Mouse (Mus musculus): ENCODE results near the gene Bglap.
A peak's percentile ranks its signal among the peaks of the same experiment; 100 is the strongest.
"Not testable (repeated sequence)": the region's sequence is repeated elsewhere in the genome, so short reads cannot be mapped to it uniquely, and the experiment has no call there.

Gene Bglap

DNA sequence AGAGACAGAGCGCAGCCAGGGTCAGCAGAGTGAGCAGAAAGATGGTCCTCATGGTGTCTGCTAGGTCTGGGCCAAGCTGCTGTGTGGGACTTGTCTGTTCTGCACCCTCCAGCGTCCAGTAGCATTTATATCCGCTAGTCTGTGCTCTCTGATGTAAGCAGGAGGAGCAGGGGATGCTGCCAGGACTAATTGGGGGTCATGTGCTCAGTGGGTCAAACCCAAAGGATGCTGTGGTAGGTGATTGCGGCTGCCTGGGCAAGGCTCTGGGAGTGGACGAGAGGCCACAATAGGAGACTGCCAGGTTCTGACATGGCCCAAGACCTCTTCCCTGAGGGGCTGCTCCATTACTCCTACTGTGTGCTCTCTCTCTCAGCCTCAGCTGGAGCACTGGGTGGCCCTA, at the start of gene Bglap:
Gene Bglap (minus strand): TSS at position 101 of the 400 bp plus-strand sequence.
- DNase-seq (ENCODE audit: low spot score), result no peak

GRCm38 (mm10) chr3:88428639-88429038, 44.4 kb upstream of the Bglap start:
- DNase-seq (ENCODE audit: low spot score), result not testable (repeated sequence)

DNA sequence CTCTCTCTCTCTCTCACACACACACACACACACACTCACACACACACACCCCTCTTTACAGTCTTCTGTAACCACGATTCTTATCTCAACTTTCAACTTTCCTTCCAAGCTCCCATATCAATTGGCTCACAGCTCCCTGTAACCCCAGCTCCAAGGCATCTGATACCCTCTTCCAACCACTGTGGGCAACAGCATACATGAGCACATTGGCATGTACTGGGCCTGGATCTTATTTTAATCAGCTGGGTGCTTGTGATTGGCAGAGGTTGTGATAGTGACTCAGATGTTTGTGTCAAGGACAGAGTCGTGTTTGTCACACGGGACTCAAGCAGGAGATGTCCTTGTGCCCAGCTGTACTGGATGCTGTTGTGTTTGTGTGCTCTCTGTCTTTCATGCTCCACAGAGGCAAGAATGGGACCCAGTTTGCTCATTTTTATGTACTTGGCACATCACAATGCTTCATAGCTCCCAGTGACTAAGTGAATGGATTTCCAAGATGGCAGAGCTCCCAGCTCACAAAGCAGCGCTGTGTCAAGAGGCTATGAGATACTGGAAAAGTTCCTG, 43.2 kb upstream of the Bglap start:
- DNase-seq (ENCODE audit: low spot score), result no peak

GRCm38 (mm10) chr3:88425708-88426420, 41.6 kb upstream of the Bglap start:
- no peak for DNase-seq (ENCODE audit: low spot score)

DNA sequence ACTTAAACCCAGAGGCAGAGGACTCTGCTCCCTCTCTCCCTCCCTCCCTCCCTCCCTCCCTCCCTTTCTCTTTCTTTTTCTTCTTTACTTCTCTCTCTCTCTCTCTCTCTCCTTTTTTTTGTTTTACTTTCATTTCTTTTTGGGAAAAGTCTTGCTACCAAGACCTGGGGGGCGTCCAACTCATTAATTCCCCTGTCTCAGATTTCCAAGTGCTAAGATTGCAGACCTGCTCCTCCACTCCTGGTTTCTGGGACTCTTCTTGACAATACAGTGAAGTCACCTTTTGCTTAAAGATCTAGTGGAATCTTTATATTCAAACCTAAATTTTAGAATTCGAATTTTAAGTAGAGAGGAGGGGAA, 41.0 kb upstream of the Bglap start:
- DNase-seq (ENCODE audit: low spot score), result no peak

- DNase-seq (ENCODE audit: low spot score), result peak; percentile 96
Observed at GRCm38 (mm10) chr3:88424605-88425329, 40.5 kb upstream of the Bglap start, which contains the start of gene Slc25a44. TSS of gene Slc25a44 (minus strand) at chr3:88425139.

- DNase-seq (ENCODE audit: low spot score), result peak; percentile 56
Observed at GRCm38 (mm10) chr3:88422020-88422720, 37.9 kb upstream of the Bglap start.

DNA sequence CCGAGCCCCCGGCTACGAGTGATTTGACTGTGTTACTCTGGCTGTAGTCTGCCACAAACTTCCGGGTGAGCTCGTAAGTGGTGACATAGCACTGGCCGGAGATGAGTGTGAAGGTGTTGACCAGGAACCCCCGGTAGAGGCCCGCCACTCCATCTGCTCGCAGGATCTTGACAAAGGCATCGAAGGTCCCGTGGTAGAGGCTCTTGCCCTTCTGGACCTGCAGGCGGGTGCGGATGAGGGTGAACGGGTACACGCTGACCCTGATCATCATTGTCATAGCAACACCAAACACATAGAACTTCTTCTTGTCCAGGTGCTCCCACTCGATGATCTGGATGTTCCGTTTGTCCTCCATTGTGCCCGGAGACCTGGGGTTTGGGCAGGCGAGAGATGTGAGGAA, 36.5 kb upstream of the Bglap start:
- DNase-seq (ENCODE audit: low spot score), result no peak

DNA sequence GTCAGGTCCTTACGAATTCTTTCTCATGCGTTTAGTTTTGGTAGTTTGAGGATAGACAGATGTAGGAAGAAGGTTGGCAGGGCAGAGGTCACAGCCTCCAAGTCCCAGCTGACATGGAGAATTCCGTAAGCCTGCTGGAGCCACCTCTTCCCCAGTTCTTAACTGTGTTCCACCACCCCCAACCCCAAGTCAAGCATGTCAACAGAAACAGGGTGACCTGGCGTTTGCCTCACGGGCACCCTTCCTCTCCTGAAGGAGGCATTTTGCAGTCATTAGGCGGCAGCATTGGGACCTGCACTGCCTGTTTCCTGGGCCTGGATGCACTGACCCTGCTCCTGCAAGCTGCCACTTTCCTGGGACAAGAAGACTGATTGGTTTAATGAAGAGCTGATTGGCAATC, 33.8 kb upstream of the Bglap start:
- no peak for DNase-seq (ENCODE audit: low spot score)

DNA sequence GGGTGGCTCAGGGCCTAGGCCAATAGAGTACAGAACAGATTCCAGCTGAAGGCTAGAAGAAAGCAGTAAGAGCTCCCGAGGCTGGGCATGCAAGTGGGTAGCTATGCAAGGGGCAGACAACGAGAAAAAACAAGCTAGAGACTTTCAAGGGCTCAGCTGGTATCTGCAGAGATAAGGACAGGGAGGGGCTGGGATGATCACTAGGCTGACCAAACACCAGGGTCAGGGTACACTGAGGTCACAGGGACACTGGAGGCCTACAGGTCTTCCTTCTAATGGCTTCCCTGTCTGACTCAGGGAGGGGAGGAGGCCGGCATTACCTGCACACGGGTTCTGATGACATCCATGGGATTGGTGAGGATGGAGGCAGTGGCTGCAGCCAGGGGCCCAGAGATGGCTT, 31.4 kb upstream of the Bglap start:
- DNase-seq (ENCODE audit: low spot score), result peak; percentile 85

- no peak for DNase-seq (ENCODE audit: low spot score)
Observed at GRCm38 (mm10) chr3:88412636-88413035, 28.4 kb upstream of the Bglap start.

- peak; percentile 64 for DNase-seq (ENCODE audit: low spot score)
Observed at GRCm38 (mm10) chr3:88411681-88412080, 27.4 kb upstream of the Bglap start.

GRCm38 (mm10) chr3:88410645-88411031, 26.4 kb upstream of the Bglap start:
- DNase-seq (ENCODE audit: low spot score), result peak; percentile 81

DNA sequence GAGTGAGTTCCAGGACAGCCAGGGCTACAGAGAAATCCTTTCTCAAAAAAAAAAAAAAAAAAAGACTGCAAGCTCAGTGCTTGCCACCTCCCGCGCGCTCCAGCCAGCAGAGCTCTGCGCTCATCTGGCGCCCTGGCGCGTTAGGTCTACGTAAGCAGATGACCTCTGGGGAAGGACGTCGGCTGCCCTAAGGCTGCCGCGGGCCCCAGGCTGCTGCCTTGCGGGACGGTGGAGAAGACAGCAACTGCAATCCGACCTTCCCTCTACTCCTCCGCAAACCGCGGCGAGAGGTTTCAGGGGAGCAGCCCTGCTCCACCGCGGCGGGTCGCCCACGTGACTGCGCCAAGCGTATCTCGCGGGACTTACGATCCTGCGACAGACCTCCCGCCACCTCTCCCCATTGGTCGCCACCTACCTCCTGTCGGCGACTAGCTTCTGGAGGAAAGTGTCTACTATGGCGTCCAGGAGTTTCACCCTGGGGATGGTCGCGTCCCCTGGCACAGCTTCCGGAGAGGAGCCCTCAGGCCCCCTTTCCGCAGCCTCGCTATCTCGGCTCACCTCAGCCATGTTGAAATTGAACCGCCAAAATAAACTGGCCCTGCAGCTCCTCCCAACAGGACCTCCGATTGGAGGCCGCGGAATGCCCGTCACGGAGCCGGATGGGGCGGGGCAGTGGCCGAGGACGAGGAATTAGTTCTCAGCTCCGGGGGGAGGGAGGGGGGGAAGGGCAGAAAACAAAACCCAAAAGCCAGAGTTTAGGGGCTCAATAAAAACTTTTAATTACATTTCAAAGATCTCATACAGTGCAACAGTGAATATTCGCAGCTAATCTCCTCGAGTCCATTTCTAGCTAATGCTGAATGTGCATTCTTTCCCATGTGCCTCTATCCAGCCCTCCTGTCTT, 25.7 kb upstream of the Bglap start, which contains the start of gene Pmf1:
Gene Pmf1 (minus strand): TSS at position 591 of the 904 bp plus-strand sequence.
- DNase-seq (ENCODE audit: low spot score), result peak; percentile 97

GRCm38 (mm10) chr3:88408953-88409352, 24.7 kb upstream of the Bglap start:
- no peak for DNase-seq (ENCODE audit: low spot score)

DNA sequence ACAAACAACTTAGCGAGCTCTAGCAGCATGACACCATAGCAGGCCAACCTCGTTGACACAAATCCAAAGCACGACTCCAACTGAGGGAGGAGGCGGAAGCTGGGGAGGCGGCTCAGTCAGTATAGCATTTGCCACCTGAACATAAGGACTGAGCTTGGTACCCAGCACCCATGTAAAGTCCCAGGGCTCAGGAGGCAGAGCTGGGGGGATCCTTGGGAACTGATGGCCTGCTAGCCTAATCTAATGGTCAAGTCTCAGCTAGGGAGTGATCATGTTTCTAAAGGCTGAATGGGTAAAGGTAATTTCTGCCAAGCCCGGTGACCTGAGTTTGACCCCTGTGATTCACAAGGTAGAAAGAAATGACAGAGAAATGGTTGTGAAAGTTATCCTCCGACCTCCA, 23.3 kb upstream of the Bglap start:
- DNase-seq (ENCODE audit: low spot score), result no peak

DNA sequence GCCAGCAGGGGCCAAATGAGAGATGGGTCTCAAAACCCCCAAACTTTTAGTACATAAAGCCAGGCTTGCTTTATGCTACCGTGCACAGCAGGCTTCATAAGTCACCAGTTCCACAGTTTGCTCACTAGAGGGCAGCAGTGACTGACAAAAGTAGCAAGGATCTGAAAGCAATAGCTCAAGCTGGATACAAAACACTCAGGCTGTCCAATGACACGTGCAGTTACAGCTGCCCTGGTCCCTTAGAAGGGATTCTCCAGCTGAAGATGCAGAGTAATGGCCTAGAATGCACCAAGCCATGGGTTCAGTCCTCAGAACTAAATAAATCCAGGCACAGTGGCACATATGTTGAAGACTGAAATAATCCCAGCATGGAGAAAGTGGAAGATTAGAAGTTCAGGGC, 22.8 kb upstream of the Bglap start:
- DNase-seq (ENCODE audit: low spot score), result peak; percentile 71

DNA sequence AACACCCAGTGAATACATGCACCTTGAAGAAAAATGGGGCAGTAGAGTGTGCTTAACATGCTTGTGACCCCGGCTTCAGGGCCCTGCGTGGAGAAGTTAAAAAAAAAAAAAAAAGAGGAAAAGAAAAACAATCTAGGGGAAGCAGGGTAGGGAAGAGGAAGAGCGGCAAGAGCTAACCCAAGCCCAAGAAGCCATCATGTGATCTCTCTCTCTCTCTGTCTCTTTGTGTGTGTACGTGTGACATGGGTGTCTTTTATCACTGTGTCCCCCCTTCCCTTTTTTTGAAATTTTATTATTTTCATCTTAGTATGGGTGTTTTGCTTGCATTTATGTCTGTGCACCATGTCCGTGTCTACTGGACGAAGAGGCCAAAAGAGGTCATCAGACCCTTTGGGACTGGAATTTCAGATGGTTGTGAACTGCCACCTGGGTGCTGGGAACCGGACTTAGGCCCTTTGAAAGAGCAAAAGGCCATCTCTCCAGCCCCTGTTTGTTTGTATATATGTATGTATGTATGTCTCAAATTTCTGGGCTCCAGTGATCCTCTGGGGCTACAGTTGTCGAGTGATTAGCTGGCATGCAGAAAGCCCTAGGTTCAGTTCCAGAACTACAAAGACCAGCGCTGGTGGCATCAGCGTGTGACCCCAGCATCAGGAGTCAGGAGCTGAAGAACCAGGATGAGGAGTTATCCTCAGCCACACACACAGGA, 19.4 kb upstream of the Bglap start:
- DNase-seq (ENCODE audit: low spot score), result no peak

DNA sequence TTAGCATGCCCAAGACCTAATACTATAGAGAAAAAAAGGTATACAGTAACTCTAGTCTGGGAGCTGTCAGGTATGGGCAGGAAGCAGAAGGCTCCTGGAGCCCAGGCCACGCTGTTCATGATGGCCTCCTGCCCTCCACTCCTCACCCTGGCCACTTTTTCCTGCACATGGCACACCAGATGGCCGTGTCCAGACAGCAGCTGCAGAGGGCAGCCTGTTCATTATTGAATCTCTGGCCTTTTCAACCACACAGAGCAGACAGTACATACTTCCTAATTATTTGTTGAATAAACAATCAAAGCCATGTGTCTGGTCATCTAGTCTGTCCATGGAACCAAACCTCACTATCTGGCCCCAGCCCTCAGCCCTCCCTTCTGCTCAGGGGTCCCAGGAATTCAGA, 14.4 kb upstream of the Bglap start:
- no peak for DNase-seq (ENCODE audit: low spot score)

DNA sequence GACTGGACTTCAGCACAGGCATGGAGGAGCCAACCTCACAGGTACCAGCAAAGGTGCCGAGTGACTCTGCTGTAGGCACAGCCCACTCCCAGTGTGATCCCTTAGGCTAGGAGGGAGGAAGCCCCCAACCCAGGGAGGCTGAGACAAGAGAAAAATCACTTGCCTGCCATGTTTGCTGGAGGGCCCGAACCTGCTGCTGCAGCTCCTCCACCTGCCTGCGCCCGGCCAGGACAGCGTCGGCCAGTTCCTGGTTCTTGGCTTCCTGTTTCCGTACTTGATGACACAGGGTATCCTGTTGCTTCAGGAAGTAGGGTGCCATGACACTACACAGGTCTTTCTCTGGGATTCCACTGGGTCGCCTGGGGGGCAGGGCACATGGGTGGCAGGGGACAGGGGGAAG, 11.5 kb upstream of the Bglap start:
- no peak for DNase-seq (ENCODE audit: low spot score)

GRCm38 (mm10) chr3:88395288-88395687, 11.0 kb upstream of the Bglap start:
- no peak for DNase-seq (ENCODE audit: low spot score)
